9 mouse cellular contexts compared by ENCODE assay signal in genomic region chr2:38864011-38864410, GRCm38 (mm10).
A peak's percentile ranks its signal among the peaks of the same experiment; 100 is the strongest.
DNase-seq lines count a peak whose midpoint lies in the region; ATAC-seq and TF ChIP-seq lines count a peak whose summit lies in the region.
"Had no signal": no experiment of that assay in that cellular context is flagged by ENCODE, and none has a peak within 500 bp of the region (broad histone marks: within the 10 kb centered on the region; RNA-seq: fewer than 3 reads in every experiment).

No protein-coding gene starts in this region.

- H3K4me1 ChIP-seq in forebrain, embryonic 13.5 days: no peaks in the 10 kb centered on the region
- H3K4me1 ChIP-seq in forebrain, embryonic 11.5 days (replicated peaks; ENCODE audit: control insufficient read depth, insufficient read depth, low read length): no peaks in the 10 kb centered on the region
- no peaks in the 10 kb centered on the region for H3K4me1 ChIP-seq in liver, embryonic 14.5 days (replicated peaks; ENCODE audit: control insufficient read depth in 2 of 2, insufficient read depth in 2 of 2, low read length in 1 of 2)
- no peaks in the 10 kb centered on the region for H3K4me1 ChIP-seq in liver, embryonic 12.5 days
- H3K4me1 ChIP-seq: neural tube, embryonic 13.5 days had no signal

- no peak overlapping the region for H3K4me2 ChIP-seq in forebrain, embryonic 13.5 days
- H3K4me2 ChIP-seq in forebrain, embryonic 11.5 days (ENCODE audit: low read depth, low read length, severe bottlenecking): no peak overlapping the region
- H3K4me2 ChIP-seq in liver, embryonic 14.5 days (ENCODE audit: low read depth): no peak overlapping the region
- H3K4me2 ChIP-seq in liver, embryonic 12.5 days: no peak overlapping the region
- H3K4me2 ChIP-seq: neural tube, embryonic 13.5 days had no signal

- H3K4me3 ChIP-seq in forebrain, embryonic 13.5 days: no peak overlapping the region
- H3K4me3 ChIP-seq in forebrain, embryonic 11.5 days (ENCODE audit: low read depth, low read length): no peak overlapping the region
- H3K4me3 ChIP-seq in liver, embryonic 14.5 days (ENCODE audit: insufficient read depth in 1 of 2, low read depth in 2 of 2, low read length in 2 of 2): no peak overlapping the region
- no peak overlapping the region for H3K4me3 ChIP-seq in liver, embryonic 12.5 days
- H3K4me3 ChIP-seq: neural tube, embryonic 13.5 days had no signal

- peaks cover 11% of the 10 kb centered on the region; the same call in 1 of the 2 replicates for H3K36me3 ChIP-seq in forebrain, embryonic 13.5 days (ENCODE audit: poor library complexity, severe bottlenecking)
- no peaks in the 10 kb centered on the region; the same call in 1 of the 2 replicates for H3K36me3 ChIP-seq in forebrain, embryonic 11.5 days (ENCODE audit: control insufficient read depth, insufficient read depth, low read length)
- no peaks in the 10 kb centered on the region for H3K36me3 ChIP-seq in liver, embryonic 14.5 days (replicated peaks; ENCODE audit: control insufficient read depth, insufficient read depth, low read depth)
- H3K36me3 ChIP-seq in liver, embryonic 12.5 days: no peaks in the 10 kb centered on the region

- peak; percentile 73 for ATAC-seq in forebrain, embryonic 13.5 days
- ATAC-seq in forebrain, embryonic 11.5 days (replicated peaks; ENCODE audit: low FRiP score): no peak
- ATAC-seq in liver, embryonic 14.5 days (ENCODE audit: insufficient read depth): no peak
- no peak for ATAC-seq in liver, embryonic 12.5 days
- peak; percentile 98 for ATAC-seq in megakaryocyte progenitor cell, adult 5-6 weeks (replicated peaks; ENCODE audit: poor library complexity)
- ATAC-seq in monocyte, adult 5-6 weeks (replicated peaks; ENCODE audit: insufficient number of reproducible peaks, low FRiP score, low TSS enrichment, poor library complexity, severe bottlenecking): no peak

- no peak overlapping the region for H3K27ac ChIP-seq in forebrain, embryonic 13.5 days
- H3K27ac ChIP-seq in forebrain, embryonic 11.5 days (ENCODE audit: low read depth, low read length): no peak overlapping the region
- no peak overlapping the region for H3K27ac ChIP-seq in liver, embryonic 14.5 days
- H3K27ac ChIP-seq in liver, embryonic 12.5 days: no peak overlapping the region
- H3K27ac ChIP-seq: neural tube, embryonic 13.5 days had no signal

- no peaks in the 10 kb centered on the region for H3K9me3 ChIP-seq in forebrain, embryonic 13.5 days (replicated peaks)
- H3K9me3 ChIP-seq in forebrain, embryonic 11.5 days (ENCODE audit: control insufficient read depth, low read length): no peaks in the 10 kb centered on the region
- no peaks in the 10 kb centered on the region for H3K9me3 ChIP-seq in liver, embryonic 14.5 days (ENCODE audit: control insufficient read depth, low read length)
- H3K9me3 ChIP-seq in liver, embryonic 12.5 days (replicated peaks): no peaks in the 10 kb centered on the region
- H3K9me3 ChIP-seq: neural tube, embryonic 13.5 days had no signal

- no peak for DNase-seq in forebrain, embryonic 11.5 days (ENCODE audit: low spot score)
- peak in 2 of 3 experiments; percentile 12 to 20 for DNase-seq in liver, embryonic 14.5 days (ENCODE audit: low read depth in 3 of 3, low spot score in 3 of 3)
- DNase-seq in Muller cell, postnatal 12 days (ENCODE audit: inconsistent ontology term): peak; percentile 12
- peak; percentile 45 for DNase-seq in forelimb bud, embryonic 11.5 days (ENCODE audit: low read depth, low spot score)

- whole genome bisulfite sequencing in forebrain, embryonic 13.5 days: 59% methylated on average over 4 of the region's 4 CpGs
- WGBS in forebrain, embryonic 11.5 days: 65% methylated on average over 4 of the region's 4 CpGs
- 25% methylated on average over 4 of the region's 4 CpGs for WGBS in liver, embryonic 14.5 days (ENCODE audit: insufficient replicate concordance)
- WGBS in liver, embryonic 12.5 days (ENCODE audit: insufficient replicate concordance): 21% methylated on average over 4 of the region's 4 CpGs

- no peaks in the 10 kb centered on the region for H3K27me3 ChIP-seq in forebrain, embryonic 13.5 days
- no peaks in the 10 kb centered on the region for H3K27me3 ChIP-seq in forebrain, embryonic 11.5 days (ENCODE audit: control insufficient read depth, insufficient read depth, low read length)
- H3K27me3 ChIP-seq in liver, embryonic 14.5 days (ENCODE audit: control insufficient read depth, insufficient read depth, low read length): no peaks in the 10 kb centered on the region
- no peaks in the 10 kb centered on the region for H3K27me3 ChIP-seq in liver, embryonic 12.5 days (replicated peaks)
- H3K27me3 ChIP-seq: neural tube, embryonic 13.5 days had no signal

- no peak for TF ChIP-seq EP300 in liver, embryonic 14.5 days (IDR thresholded peaks at IDR 0.05; ENCODE audit: low read depth)

- no peak overlapping the region for H3K9ac ChIP-seq in forebrain, embryonic 13.5 days
- H3K9ac ChIP-seq in forebrain, embryonic 11.5 days (ENCODE audit: low read length): no peak overlapping the region
- H3K9ac ChIP-seq in liver, embryonic 14.5 days (replicated peaks): no peak overlapping the region
- no peak overlapping the region for H3K9ac ChIP-seq in liver, embryonic 12.5 days
- H3K9ac ChIP-seq: neural tube, embryonic 13.5 days had no signal

- peak; percentile 59 for TF ChIP-seq CTCF in liver, embryonic 14.5 days (IDR thresholded peaks at IDR 0.05; ENCODE audit: low read depth)

Comparison
In these comparisons a context has a peak if more than half of its experiments do, and no peak if none do; other contexts are left out.
1. ATAC-seq: peak in forebrain, embryonic 13.5 days (single experiment) and megakaryocyte progenitor cell, adult 5-6 weeks (single experiment); none in forebrain, embryonic 11.5 days (single experiment), liver, embryonic 14.5 days (single experiment), liver, embryonic 12.5 days (single experiment) and monocyte, adult 5-6 weeks (single experiment).